Mouse (Mus musculus) frontal cortex, adult (tissue): ENCODE measurements at regions not wholly inside any gene's neighbourhood (a gene's known extent, or its start where the extent isn't known, plus 50 kb on each side); places are given as distances from the start of the nearest gene placed in this dataset.
A peak's percentile ranks its signal among the peaks of the same experiment; 100 is the strongest.
"Not testable (repeated sequence)": the region's sequence is repeated elsewhere in the genome, so short reads cannot be mapped to it uniquely, and the experiment has no call there.

ENCODE experiments used
- ATAC-seq: cut with Nextera tagmentation; 2 replicates; pipeline ENCODE4 v1.9.2; 2017; ENCODE audit warnings: mild to moderate bottlenecking, moderate library complexity, mixed read lengths; ENCODE audit not compliant: low TSS enrichment

DNA sequence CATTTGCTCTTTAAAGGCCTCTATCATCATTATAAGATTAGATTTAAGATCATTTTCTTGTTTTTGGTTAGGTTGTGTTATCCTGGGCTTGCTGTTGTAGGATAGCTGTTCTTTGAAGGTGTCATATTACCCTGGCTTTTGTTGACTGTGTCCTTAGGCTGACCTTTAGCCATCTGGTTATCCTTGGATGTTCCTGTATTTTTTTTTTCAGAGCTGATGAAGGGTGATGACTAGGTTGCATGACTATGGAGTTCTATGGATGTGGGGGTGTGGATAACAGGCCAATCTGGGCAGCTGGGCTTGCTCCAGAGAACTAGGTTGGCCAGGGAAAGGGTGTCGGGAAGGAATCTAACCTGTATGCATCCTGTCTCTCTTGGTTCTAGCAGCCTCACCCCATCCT is 74.2 kb downstream of the Dmrta1 start:
- no peak for ATAC-seq

DNA sequence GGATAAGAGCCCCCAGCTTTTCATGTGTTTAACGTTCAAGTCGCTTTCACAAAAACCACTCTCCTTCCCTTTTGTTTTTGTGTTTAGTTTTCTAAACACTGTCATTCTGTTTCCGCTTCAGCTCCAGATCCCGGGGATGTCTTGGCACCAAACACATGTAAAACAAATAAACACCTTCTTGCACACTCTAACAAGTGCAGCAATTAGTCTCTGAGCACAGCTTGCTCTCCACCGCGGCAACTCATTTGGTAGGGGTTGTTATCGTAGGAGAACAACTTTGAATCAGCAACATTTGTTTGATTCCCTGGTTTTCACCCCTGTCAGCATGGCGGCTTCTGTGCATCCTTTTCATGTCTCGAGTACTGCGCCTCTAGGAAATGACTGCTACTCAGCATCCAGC is 97.0 kb downstream of the Dmrta1 start:
- ATAC-seq, result 0 out of 2 replicates have a peak, but pooled peaks have one; percentile 23

DNA sequence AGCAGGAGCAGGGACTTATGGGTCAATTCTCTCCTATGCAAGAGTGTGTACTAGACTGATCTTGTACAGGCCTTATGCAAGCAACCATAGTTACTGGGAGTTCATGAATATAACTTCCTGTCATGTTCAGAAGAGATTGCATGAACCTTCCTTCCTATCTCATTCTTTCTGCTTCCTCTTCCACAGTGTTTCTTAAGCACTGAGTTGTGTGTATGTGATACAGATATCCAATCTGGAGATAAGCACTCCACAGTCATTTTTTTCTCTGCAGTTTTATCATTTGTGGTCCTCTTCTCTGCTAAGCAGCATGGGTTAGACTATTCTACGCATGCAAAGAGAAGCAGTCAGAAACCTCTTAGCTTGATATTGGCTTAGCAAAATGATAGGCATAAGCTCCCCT is 102.3 kb downstream of the Dmrta1 start:
- ATAC-seq, result no peak

DNA sequence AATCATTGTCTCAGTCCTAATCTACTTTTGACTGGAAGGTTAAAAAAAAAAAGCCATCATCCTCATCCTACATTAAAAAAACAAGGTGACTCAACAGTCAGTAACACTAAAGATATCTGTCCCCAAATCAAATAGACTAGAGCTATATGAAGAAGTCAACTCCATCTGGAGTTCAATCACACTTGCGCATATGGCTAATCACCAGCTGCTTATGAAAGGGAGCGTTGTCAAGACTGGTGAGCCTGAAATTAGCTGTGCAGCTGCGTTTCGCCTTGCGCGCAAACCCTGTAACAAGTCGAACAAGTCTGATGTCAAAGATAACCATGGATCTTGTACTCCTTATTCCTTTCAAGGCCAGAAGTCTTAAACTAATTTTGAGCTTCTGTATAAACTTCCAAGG is 137.6 kb downstream of the Dmrta1 start:
- ATAC-seq, result peak; percentile 62

DNA sequence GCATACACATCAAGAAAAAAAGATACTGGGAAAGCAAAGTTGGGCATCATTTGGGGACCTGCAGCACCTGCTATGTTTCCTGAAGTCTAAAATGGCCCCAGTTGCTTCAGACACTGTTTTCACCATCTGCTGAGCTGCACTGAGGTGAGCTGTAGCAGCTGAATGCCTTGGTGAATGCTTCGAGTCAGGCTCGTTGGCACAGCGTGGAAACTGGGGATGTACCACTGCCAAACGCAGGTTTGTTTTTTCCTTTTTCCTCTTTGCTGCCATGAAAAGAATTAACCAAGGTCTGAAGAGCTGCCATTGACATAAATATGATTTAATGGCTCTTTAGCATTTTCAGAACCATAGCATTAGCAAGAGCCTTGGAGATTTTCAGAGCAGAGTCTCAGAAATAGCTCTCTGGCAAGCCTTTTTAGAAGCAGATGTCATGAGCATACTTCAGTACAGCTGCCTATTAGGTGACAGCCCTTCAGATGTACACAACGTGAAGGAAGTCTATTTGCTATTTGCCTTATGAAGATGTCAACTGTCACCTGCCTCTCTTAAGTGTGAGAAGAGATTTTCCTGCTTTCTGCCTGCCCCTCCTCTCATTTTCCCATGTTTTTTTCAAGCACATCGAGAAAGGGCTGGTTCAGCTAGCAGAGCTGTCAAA is 155.4 kb downstream of the Dmrta1 start:
- peak; percentile 59 for ATAC-seq

DNA sequence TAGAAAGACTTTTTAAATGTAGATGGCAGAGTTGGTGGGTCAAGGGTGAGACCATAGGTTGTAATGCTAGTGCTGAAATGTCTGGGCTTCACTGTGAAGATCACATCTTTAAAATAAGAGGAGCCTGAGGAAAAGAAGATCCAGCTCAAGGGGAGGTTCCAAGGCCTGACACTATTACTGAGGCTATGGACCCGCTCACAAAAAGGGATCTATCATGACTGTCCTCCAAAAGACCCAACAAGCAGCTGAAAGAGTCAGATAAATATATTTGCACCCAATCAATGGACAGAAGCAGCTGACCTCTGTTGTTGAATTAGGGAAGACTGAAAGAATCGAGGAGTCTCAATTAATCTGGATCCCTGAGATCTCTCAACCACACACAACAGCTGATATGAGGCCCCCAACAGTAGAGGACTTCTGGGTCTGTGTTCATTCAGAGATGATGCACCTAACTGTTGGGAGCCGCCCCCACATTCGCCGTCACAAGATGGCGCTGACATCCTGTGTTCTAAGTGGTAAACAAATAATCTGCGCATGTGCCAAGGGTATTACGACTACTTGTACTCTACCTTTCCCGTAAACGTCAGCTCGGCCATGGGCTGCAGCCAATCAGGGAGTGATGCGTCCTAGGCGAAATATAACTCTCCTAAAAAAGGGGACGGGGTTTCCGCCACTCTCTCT is 196.3 kb downstream of the Dmrta1 start:
- ATAC-seq, result not testable (repeated sequence)

DNA sequence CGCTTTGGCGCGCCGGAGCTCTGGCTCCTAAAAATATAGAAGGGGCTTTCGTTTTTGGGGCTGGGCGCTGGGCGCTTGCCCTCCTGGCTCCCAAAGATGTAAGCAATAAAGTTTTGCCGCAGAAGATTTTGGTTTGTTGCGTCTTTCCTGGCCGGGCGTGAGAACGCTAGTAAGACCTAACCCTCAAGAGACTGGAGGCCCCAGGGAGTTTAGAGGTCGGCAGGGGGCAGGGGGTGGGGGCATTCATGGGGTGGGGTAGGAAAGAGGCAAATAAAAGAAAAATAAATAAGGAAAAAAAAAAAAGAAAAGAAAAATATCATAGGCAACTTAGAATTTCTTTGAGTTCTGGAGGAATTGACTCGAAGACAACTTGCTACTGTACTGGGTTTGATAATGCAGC is 196.9 kb downstream of the Dmrta1 start:
- not testable (repeated sequence) for ATAC-seq

DNA sequence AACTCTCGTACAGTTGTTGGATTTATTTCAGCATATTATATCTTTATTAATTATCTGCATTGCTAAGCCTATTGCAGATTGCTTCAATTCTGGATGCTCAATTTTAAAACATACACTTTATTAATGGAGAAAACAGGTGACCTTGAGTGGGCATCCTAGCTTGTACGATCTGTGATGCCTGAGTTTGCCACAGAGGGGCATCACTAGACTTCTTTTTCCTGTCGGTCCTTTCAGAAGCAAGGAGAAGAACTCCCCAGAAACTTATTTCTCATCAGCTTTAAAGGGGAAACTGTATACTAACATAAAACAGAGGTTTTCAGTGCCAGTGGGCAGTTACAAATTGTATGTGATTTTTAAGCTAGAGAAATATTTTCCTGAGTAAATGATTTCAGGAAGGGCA is 201.8 kb downstream of the Dmrta1 start:
- peak; percentile 80; the same call in 1 of the 2 replicates for ATAC-seq

DNA sequence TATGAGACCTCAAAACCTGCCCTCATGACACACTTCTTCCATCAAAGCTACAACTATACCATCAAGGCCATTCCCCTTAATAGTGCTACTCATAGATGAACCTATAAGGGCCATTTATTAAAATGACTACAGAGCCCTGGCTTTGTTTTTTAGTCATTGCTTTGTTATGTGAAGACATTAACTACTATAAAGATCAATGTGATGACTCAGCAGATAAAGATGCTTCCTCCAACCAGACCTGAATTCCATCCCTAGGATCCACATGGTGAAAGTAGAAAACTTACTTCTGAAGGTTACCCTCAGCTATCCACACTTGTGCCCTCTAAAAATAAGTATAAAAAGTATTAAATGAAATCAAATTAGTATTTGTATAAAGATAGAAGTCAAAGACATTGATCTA is 230.4 kb downstream of the Dmrta1 start:
- ATAC-seq, result no peak

DNA sequence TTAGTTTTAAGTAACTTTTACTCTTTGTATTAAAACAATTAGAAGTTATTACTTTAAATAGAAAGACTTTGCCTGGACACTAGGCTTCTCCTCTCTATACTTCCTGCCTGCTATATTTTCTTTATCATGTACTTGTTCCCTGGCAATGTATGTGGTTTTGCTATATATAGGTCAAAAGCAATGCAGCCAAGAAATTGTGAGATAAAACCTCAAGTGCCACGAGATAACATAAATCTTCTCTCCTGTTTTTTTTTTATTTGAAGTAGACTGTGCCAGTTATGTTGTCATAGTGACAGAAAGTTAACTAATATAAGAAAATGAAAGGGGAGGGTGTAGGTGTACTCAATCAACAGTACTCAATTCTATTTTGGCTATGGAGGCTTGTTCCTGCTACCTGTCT is 258.4 kb downstream of the Dmrta1 start:
- ATAC-seq, result peak; percentile 34

DNA sequence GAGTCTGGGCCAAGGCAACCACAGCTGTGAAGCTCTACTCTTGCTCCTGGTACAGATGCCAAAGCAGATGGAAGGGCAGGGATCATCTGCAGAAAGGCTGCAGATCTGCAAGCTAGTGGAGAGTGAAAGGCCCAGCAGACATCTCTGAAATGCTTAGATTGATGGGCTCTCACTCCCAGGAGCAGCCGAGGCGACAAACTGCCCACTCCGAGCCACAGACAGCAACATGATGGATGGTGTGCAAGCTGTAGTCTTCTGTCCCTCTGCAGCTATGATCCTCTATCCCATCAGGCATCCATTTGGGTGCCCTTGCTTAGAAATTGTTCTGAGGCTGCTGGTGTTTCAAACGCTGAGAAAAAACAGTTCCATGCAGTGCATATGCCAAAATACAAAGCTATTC is 262.1 kb downstream of the Dmrta1 start:
- peak; percentile 31; the same call in 1 of the 2 replicates for ATAC-seq

DNA sequence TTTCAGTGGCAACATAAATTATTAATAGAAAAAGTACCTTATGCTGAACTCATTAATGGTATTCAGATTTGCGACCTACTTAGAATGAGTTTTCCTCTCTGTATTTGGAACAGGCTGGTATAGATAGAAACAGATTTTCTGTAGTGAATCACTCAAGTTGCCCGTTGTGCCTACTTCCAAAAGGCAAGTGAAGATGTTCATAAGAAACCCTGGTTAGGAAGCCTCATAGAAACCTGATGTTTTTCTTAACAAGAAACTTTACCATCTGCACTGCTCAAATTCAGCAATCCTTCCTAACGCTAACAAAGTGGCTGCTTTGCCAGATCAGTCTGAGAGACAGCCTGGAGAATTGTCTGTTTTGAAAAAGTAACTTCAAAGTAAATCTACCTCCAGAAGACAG is 242.5 kb upstream of the Zfp352 start:
- peak; percentile 85 for ATAC-seq

DNA sequence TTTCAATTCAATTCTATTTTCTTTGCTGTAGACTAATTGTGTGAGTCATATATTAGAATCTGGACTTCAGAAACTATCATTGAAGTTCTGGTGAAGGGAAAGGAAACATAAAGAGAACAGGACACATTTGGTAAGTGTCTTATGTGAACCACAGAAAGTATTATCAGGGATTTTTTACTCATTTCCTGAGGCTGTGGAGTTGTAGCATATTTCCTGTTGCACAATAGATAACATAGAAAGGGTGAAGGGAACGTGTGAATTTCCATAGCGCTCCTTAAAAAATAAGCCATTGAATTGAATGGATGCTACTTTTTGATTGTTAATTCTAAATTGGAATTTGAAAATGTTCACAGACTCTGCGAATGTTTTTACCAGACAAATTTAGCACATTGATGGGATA is 215.2 kb upstream of the Zfp352 start:
- no peak for ATAC-seq

DNA sequence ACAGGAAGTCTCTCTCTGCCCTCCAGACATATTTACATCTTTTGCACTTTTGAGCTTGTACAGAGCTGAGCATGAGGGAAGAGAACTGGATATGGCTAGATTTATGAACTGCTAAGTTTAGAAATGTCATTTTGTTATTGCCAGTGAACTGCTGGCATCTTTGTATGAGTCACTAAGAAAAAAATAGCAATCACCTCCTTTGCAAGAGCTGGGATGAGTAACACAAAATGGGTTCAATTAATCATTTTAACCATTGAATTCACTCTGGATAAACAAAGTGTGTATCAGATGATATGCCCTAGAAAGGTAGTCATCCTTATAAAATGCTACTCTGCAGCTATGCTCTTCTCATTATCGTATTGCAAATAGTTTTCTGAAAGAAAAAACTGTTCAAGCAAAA is 214.7 kb upstream of the Zfp352 start:
- peak; percentile 83 for ATAC-seq

DNA sequence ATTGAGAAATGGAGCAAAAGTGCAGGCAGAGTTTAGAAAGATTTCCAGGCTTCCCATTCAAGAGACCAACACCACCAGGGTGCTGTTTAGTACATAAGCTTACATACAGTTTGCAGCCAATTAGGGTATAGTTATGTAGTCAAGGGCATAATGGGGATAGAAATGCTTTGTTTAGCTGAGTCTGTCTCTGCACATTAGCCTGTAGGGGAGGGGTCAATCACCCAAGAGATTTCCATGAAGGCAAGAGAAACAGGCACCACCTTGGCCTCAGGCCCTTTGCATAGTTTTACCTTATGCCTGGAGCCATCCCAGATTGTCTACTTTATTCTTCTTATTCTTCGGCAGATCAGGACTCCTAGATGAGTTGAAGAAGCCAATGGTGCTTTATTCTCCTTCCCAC is 205.9 kb upstream of the Zfp352 start:
- ATAC-seq, result no peak

DNA sequence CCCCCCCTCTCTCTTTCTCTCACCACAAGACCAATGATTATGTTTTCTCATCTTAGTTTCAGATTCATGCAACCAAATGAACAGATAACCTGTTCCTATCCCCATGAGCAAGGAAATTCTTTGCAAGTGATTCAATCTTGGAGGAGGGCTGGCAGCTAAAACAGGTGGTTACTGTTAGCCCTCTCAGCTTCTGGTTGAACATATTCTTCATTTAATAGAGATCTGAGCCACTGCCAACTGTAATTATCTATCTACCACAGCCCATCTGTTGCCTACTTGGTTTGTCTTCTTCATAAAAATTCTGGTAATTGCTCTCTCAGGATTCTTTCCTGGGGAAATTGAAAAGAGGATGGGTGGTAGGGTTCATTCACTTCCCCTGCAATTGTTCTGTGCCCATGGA is 204.4 kb upstream of the Zfp352 start:
- no peak for ATAC-seq
